Mouse (Mus musculus): ENCODE data around the gene Gm128. TPM values are rescaled to one million over a fixed set of nuclear protein-coding genes. Genes with fewer than 3 reads are reported as not detected.

Gene Gm128
- total RNA-seq, 2 experiments from 2014 or later: not detected

DNA sequence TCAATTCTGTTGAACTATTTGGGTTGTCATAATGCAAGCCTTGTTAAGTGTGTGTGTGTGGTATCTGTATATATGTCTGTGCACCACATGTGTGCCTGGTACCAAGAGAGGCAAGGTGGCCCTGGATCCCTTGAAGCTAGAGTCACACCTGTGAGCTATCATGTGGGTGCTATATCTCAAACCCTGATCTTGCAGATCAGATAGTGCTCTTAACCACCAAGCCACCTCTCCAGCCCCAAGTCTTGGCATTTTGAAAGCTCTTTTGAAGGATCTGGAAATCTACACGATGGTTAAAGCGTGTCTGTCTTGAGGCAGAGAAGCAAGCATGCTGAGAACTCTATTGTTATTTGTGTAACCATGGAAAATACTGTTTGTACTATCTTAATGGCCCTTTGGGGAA, 30.8 kb downstream of the Gm128 start:
- intact Hi-C loops (cut with DNase I): no loop called here
- no peak for DNase-seq

DNA sequence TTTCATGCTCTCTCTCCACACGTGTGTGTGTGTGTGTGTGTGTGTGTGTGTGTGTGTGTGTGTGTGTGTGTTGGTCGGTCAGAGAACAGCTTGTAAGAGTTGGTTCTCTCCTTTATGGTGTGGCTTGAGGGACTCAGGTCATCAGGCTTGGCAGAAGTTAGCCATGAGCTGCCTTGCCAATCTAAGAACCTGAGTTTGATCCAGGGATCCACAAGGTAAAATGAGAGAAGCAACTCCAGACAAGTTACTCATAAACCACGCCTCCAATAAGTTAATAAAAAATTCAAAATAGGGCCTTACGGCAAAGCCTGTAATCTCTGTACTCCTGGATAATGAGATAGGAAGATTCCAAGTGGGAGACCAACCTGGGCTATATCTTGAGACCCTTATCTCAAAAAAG, 33.1 kb downstream of the Gm128 start:
- no peak for DNase-seq
- intact Hi-C loops (cut with DNase I): no loop called here

DNA sequence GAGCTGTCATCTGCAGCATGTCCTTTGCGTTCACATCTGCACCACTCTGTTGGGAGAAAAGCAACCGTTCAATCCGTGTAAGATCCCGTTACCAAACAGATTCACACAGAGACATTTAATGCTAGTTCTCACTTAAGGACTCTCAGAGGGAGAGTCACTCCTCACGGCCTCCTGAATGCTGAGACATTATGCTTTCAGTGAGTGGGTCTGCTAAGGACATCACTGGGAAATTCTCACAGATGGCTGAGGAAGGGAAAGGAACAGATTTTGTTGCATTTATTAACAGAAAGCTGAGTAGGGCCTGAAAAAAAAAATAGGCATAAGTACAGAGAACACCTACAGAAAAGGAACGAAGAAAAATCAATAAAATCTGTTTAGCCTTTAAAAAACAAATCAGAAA, 37.5 kb downstream of the Gm128 start:
- DNase-seq: no peak
- intact Hi-C loops (cut with DNase I): no loop called here

DNA sequence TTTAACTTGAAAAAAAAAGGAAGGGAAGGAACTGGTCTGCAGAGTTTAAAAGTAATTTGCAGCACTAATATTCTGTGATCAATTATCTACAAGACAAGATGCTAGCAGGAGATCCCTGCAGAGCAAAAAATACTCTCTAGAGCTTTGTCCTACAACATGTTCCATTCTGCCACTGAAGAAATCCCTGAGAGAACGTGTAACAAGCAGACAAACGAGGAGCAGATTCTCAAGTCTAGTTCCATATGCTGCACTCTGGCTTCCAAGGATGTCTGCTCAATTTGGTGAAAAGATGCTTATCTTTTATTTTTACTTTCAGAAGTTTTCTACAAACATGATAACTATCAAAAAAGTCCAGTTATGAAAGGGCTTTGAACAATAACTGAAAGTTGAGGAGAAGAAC, 40.8 kb downstream of the Gm128 start:
- DNase-seq: no peak
- intact Hi-C loops (cut with DNase I): no loop called here

- intact Hi-C loops (cut with DNase I): no loop called here
- DNase-seq: no peak
Measured at GRCm38 (mm10) chr3:95200132-95200531, 41.3 kb downstream of the Gm128 start.

GRCm38 (mm10) chr3:95199101-95199500, 42.3 kb downstream of the Gm128 start:
- DNase-seq: no peak
- intact Hi-C loops (cut with DNase I): no loop called here

- DNase-seq: no peak
- intact Hi-C loops (cut with DNase I): no loop called here
Measured at GRCm38 (mm10) chr3:95195772-95196171, 45.6 kb downstream of the Gm128 start.

DNA sequence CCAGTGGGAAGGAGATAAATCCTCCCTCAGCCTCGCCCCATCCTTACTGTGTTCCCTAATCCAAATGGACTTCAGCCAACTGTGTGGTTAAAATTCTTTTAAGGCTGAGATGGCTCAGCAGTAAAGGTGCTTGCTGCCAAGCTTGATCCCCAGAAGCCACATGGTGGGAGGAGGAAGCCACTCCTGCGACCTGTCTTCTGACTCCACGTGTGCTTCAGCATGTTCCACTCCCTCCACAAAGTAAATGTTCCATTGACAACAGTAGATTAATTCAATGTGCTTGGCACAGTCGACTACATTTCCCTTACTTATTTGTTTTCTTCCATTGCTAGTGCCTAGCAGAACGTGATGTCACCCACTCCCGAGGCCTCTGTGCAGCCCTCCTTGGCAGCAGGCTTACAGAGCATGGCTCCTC, 46.7 kb downstream of the Gm128 start:
- DNase-seq: no peak
- intact Hi-C loops (cut with DNase I): no loop called here

Other genes starting within 250 kb of the Gm128 start
- 10 to 100 TPM; 11.4 to 15.8 TPM for gene Zfp687, start 226.2 kb downstream of the Gm128 start, total RNA-seq (2021)
- 100 to 1,000 TPM; 136 to 151 TPM for gene Psmd4, start 199.0 kb downstream of the Gm128 start, total RNA-seq (2021)
- gene Pip5k1a, start 134.7 kb downstream of the Gm128 start, total RNA-seq (2021): 10 to 100 TPM; 16.5 to 17.1 TPM
- gene Vps72, start 130.6 kb downstream of the Gm128 start, total RNA-seq (2021): 10 to 100 TPM; 31.7 to 35.2 TPM
- gene Tmod4, start 117.1 kb downstream of the Gm128 start, total RNA-seq (2021): 10 to 100 TPM; 17.6 to 29.1 TPM
- gene Scnm1, start 107.6 kb downstream of the Gm128 start, total RNA-seq (2021): 10 to 100 TPM; 24.1 to 37.5 TPM
- gene Lysmd1, start 107.5 kb downstream of the Gm128 start, total RNA-seq (2021): 1 to 10 TPM; 5.8 to 6.5 TPM
- gene Tnfaip8l2, start 99.2 kb downstream of the Gm128 start, total RNA-seq (2021): 1 to 10 TPM; 1.4 to 2.7 TPM
- gene Sema6c, start 81.1 kb downstream of the Gm128 start, total RNA-seq (2021): 10 to 100 TPM in 1 of 2 experiments, 1 to 10 TPM in 1; 4.7 to 10.2 TPM
- 10 to 100 TPM; 10.9 to 11.7 TPM for gene Gabpb2, start 23.7 kb downstream of the Gm128 start, total RNA-seq (2021)
- 10 to 100 TPM; 20.4 to 22.8 TPM for gene Cdc42se1, start 12.9 kb downstream of the Gm128 start, total RNA-seq (2021)
- 1 to 10 TPM; 6.1 to 8.5 TPM for gene Mllt11, start 9.4 kb downstream of the Gm128 start, total RNA-seq (2021)
- not detected for gene Bnipl, start 9.6 kb upstream of the Gm128 start, total RNA-seq (2021)
- gene Mindy1, start 39.7 kb upstream of the Gm128 start, total RNA-seq (2021): 10 to 100 TPM; 26.7 to 26.8 TPM
- 10 to 100 TPM; 24.1 to 26.6 TPM for gene Prune1, start 40.5 kb upstream of the Gm128 start, total RNA-seq (2021)
- under 1 TPM; 0.53 to 0.60 TPM for gene Anxa9, start 65.6 kb upstream of the Gm128 start, total RNA-seq (2021)
- gene Cers2, start 73.2 kb upstream of the Gm128 start, total RNA-seq (2021): 10 to 100 TPM; 36.4 to 45.9 TPM
- gene Setdb1, start 115.6 kb upstream of the Gm128 start, total RNA-seq (2021): 10 to 100 TPM; 12.6 to 13.8 TPM
- not detected for gene 4930558C23Rik, start 161.2 kb upstream of the Gm128 start, total RNA-seq (2021)
- gene Arnt, start 192.8 kb upstream of the Gm128 start, total RNA-seq (2021): 10 to 100 TPM; 39.7 to 43.0 TPM

Data from heart, postnatal 36 days (tissue).